Mouse (Mus musculus) olfactory bulb, adult 2 months (tissue): ENCODE results near the gene Gtf2a1l. TPM values are rescaled to one million over a fixed set of nuclear protein-coding genes. Genes with fewer than 3 reads are reported as not detected.
A peak's percentile ranks its signal among the peaks of the same experiment; 100 is the strongest.

Source experiments
- H3K27ac ChIP-seq: fragments of 200-500 bp; 2 replicates; pipeline ENCODE4 v1.5.1; 2012; ENCODE audit warnings: low read depth, low read length; ENCODE audit not compliant: insufficient read depth
- H3K4me1 ChIP-seq: fragments of 200-500 bp; 2 replicates; pipeline ENCODE4 v1.6.1; 2012; ENCODE audit warnings: low read length; ENCODE audit not compliant: control insufficient read depth, insufficient read depth
- H3K4me3 ChIP-seq: fragments of 200-500 bp; 2 replicates; pipeline ENCODE4 v1.5.1; 2012; ENCODE audit warnings: mild to moderate bottlenecking, low read depth, low read length, moderate library complexity; ENCODE audit not compliant: insufficient read depth
- CTCF ChIP-seq: fragments of 200-500 bp; IDR thresholded peaks from 2 replicates; pipeline ENCODE4 v1.5.1; 2012; ENCODE audit warnings: low read depth, mild to moderate bottlenecking, low read length, moderate library complexity; ENCODE audit not compliant: insufficient read depth
- POLR2A ChIP-seq: fragments of 200-500 bp; IDR thresholded peaks from 2 replicates; pipeline ENCODE4 v1.6.1; 2012; ENCODE audit warnings: mild to moderate bottlenecking, low read depth, low read length, moderate library complexity; ENCODE audit not compliant: insufficient read depth
- WGBS: fragments of 180-500 bp; shearing (Covaris S2); methylation state at CpG from one replicate; pipeline ENCODE4 v1.1.7; 2018; 5-methylcytosine and 5-hydroxymethylcytosine counted together
- polyA plus RNA-seq: library from polyadenylated mRNA; stranded (reverse); fragments of >200 nt; gene quantifications from 2 replicates; pipeline ENCODE4 v1.2.4, GENCODE M21; 2012; ENCODE audit warnings: low replicate concordance; ENCODE audit not compliant: missing spikeins, insufficient read depth, insufficient read length

The Gtf2a1l gene
- polyA plus RNA-seq, 1 experiment: not detected

DNA sequence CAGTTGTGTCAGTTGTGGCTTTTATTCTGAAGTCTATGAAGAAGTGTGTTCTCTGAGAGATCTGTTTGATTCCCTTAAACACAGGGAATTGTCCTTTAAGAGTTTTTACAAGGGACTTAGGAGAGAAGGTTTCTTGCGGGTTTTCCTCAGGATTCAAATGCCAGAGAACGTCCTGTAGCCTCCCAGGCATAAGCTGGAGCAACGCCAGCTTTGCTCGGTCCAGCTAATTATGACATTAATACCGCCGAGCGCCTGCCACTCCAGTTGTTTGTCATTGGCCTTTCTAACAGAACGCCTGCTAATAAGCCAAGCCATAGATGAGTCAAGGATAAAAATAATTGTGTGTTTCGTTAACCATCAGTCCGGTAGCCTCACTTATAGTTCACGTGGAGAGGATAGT, 19.8 kb downstream of the Gtf2a1l start:
- TF ChIP-seq CTCF: no peak
- TF ChIP-seq POLR2A: no peak
- no peaks in the 10 kb centered on the region for H3K4me1 ChIP-seq
- WGBS: 28% methylated on average over 11 of the region's 11 CpGs
- H3K27ac ChIP-seq: no peak overlapping the region
- H3K4me3 ChIP-seq: no peak overlapping the region

DNA sequence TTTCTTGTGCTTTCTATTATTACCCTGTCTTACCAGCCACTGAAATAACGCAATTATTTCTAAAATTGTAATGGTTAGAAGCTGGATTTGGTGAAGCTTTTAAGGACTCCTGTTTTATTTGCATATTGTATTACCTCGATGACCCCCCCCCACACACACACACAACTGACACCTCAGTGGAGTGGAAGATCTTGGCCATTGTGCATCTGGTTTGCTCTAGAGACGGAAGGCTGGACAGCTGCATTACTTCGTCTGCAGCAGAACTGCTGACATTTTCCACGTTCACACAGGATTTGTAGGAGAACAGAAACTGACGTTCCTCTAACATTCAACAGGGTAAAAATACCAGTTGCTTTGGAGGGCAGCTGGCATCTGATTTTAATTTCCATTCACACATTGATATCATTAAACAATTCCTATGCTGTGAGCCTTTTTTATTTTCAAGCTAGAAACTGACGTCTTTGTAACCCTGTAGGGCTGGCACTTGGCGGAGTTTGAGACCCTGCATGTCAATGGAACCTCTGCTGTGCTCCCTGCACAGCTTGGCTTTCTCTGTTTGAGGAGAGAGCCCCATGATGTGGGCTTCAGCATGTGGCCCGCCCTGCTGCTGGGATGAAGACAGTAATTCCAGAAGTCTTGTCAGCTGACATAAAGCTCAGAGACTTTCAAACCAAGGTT, 28.3 kb downstream of the Gtf2a1l start:
- no peak overlapping the region for H3K4me3 ChIP-seq
- 28% methylated on average over 9 of the region's 9 CpGs for WGBS

DNA sequence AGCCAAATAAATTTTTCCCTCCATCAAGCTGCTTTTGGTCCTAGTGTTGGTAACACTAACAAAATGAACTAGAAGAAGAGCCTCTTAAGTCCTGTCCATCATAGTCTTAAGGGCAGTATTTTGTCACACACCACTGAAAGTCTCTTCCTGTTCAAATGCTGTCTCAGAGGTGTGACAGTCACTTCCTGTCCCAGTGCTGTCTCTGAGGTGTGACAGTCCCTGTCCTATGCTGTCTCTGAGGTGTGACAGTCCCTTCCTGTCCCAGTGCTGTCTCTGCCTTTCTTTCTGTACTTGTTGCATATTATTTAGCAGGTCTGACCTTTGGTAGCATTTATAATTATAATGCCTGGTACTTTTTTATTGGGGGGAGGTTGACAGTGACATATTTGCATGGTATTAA, 32.4 kb downstream of the Gtf2a1l start:
- no peak for TF ChIP-seq POLR2A
- H3K27ac ChIP-seq: no peak overlapping the region
- H3K4me3 ChIP-seq: no peak overlapping the region
- H3K4me1 ChIP-seq: peaks cover 8% of the 10 kb centered on the region

More for the DNA sequence above, 28.3 kb downstream of the Gtf2a1l start:
- Histone ChIP-seq H3K4me1 (peaks cover 8% of the 10 kb centered on the region), H3K27ac (no peak overlapping the region)
- TF ChIP-seq POLR2A: no peak
- no peak for TF ChIP-seq CTCF

DNA sequence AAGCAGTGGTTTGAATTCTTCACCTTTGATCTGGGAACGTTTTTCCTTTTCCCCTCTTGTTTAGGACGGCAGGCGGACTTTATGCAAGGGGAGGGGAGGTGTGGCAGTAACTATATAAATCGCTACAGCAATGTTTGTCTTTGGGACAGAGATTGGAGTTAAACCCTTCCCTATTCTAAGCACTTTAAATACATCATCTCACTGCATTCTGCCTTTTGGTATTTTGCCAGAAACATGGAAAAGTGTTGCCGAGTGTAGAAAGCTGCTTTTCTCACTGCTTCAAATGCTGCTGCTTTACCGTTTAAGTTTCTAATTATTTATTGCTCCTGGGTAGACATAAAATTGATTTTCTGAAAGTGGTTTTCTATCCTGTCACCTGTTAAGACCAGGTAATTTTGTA, 33.9 kb downstream of the Gtf2a1l start:
- no peak for TF ChIP-seq CTCF
- no peak for TF ChIP-seq POLR2A
- WGBS: 20% methylated on average over 6 of the region's 6 CpGs
- Histone ChIP-seq H3K27ac (no peak overlapping the region), H3K4me3 (no peak overlapping the region), H3K4me1 (peaks cover 10% of the 10 kb centered on the region)

DNA sequence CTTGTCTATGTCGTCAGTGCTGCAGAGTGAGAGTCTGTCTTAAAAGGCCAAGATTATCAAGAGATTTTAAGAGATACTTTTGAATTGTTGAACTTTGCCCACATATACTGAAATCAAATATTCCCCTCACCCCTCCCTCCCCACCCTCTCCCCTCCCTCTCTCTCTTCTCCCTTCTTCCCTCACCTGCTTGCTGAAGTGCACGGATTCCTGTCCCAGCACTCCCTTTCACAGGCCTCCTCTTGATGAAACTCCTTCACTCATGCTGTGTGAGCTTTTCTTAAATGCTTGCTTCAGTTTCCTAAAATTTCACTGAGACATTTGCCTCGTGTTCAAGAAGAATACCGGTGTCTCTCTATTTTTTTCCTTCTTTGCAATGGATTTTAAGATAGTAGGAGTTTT, 34.7 kb downstream of the Gtf2a1l start:
- TF ChIP-seq CTCF (no peak), POLR2A (no peak)
- 70% methylated on average over 4 of the region's 4 CpGs for WGBS
- no peak overlapping the region for H3K4me3 ChIP-seq
- H3K4me1 ChIP-seq: peaks cover 10% of the 10 kb centered on the region
- no peak overlapping the region for H3K27ac ChIP-seq

DNA sequence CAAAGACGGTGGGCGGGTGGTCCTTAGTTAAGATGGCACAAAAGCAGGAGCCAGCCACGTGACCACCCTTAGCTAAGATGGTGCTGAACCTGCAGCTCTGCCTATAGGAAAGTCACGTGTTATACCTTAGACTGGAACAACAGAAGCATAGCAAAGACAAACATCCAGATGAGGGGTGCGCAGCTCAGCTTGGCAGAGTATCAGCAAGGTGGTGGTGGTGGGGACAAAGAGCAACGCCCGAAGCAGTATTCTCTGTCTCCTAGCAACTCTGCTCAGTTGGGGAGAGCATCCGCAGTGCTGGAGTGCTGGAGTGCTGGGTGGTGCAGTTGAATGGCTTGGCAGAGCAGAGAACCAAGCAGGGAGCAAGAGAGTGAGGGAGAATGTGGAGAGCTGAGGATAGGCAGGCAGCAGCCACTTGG, 37.8 kb downstream of the Gtf2a1l start:
- Histone ChIP-seq H3K4me3 (no peak overlapping the region), H3K4me1 (peaks cover 10% of the 10 kb centered on the region), H3K27ac (no peak overlapping the region)
- TF ChIP-seq CTCF: no peak
- TF ChIP-seq POLR2A: no peak
- WGBS: 45% methylated on average over 8 of the region's 8 CpGs

DNA sequence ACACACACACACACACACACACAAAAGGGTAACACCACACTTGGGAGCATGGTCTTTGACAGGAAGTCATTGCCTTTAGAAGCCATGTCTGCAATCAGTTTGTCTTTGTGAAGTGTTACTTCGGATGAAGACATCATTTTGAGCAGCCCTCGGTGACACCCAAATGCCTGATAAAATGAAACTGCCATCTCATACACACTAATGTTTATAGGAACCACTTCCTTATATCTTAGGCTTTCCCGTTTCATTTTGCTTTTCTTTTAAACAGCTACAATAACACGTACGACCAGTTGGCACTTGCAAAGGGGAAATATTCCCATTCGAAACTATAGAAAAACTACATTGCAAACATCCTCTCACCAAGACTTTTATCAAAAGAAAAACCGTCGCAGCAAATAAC, 81.2 kb downstream of the Gtf2a1l start:
- H3K27ac ChIP-seq: no peak overlapping the region
- peaks cover 14% of the 10 kb centered on the region for H3K4me1 ChIP-seq
- no peak overlapping the region for H3K4me3 ChIP-seq
- WGBS: 50% methylated on average over 8 of the region's 8 CpGs
- no peak for TF ChIP-seq POLR2A
- no peak for TF ChIP-seq CTCF

DNA sequence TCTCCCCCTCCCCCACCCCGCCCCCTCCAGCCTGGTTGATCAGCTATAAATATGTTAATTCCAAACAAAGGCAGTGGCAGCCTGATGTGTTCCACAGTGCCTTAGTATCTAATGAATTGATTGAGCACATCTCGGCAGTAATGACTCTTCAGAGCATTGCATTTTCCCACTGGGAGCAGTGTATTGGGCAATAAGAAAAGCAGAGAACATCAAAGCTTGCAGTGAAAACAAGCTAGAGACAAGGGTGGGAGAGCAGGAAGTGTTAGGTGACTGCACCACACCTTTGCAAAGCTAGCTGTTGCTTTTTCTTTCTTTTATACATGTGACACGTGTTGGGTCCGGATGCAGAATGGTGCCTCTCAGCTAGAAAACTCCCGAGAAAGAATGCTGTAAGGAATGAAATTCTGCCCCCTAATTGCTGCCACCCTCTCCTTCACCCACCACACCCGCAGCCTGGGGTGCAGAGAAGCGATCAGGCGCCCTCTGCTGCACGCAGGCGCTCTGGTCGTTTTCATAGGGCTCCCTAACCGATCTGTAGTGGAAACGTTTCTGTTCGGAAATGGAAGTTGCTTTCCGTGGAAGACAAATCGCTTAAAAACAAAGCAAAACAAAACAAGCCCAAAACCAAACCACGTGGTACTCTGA, 84.5 kb downstream of the Gtf2a1l start:
- 10% methylated on average over 17 of the region's 17 CpGs for WGBS
- no peak overlapping the region for H3K4me3 ChIP-seq
- peaks cover 25% of the 10 kb centered on the region for H3K4me1 ChIP-seq
- no peak overlapping the region for H3K27ac ChIP-seq
- peak; percentile 69 for TF ChIP-seq CTCF
- TF ChIP-seq POLR2A: no peak

DNA sequence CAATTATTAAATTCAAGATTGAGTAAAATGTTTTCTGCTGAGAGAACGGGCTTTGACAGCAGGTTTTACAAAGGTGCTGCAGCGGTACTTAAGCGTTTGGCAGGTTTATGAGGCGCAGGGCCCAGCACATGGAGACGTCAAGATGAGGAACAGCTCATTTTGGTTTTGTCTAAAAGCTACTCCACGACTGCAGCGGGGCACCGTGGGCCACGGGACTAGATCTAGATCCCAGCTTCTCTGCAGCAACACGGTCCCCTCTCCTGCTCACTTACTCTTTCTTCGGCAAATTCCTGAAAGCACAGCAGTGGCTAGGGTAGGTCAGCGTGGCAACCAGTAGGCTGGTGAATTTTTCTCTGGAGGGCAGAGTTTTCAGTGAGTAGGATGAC, 85.0 kb downstream of the Gtf2a1l start:
- TF ChIP-seq CTCF: no peak
- TF ChIP-seq POLR2A: no peak
- peak overlapping the region; percentile 7; the same call in 1 of the 2 replicates for H3K27ac ChIP-seq
- WGBS: 56% methylated on average over 12 of the region's 12 CpGs
- H3K4me3 ChIP-seq: no peak overlapping the region
- H3K4me1 ChIP-seq: peaks cover 29% of the 10 kb centered on the region
